Mouse (Mus musculus): ENCODE results near the gene Gm11232. TPM values are rescaled to one million over a fixed set of nuclear protein-coding genes. Genes with fewer than 3 reads are reported as not detected.
A peak's percentile ranks its signal among the peaks of the same experiment; 100 is the strongest.

Gm11232 gene
- polyA plus RNA-seq (2014; fragmentation: Nextera tagmentation; extraction: Ambion mirVana): not detected in 2 replicates

DNA sequence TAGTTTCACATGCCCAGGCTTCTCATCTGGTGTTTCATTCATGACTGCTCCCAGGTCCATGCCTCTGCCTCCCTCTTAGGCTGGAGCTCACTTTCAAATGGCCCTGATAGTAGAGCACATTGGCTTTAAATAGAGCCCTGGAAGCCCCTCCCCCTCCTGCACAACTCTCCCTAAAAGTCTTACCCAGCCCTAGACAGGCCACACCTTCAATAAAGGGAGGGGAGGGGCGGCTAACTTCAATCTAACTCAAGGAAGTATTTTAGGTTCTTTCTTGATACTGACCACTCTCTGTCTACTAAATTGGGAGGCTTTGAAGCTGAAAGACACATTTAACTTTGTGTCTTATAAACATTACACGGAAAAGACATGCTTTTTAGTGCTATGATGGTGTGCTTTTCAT, at the start of gene Gm11232:
Gene Gm11232, minus strand, starts transcription at position 101 of the 400 bp plus-strand sequence.
- no peak within 1 kb of the TSS for H3K4me3 ChIP-seq (ENCODE audit: low read depth, low read length)
- H3K4me2 ChIP-seq (ENCODE audit: low read depth, low read length): no peak within 1 kb of the TSS
- H3K4me1 ChIP-seq (ENCODE audit: control insufficient read depth, insufficient read depth, low read length): no peaks in the 10 kb centered on the region
- H3K9ac ChIP-seq (ENCODE audit: low read depth, low read length): no peak within 1 kb of the TSS
- H3K36me3 ChIP-seq (ENCODE audit: control insufficient read depth, insufficient read depth, low read length): no peaks in the 10 kb centered on the region
- no peaks in the 10 kb centered on the region for H3K9me3 ChIP-seq (ENCODE audit: control insufficient read depth, low read length)
- H3K27ac ChIP-seq (replicated peaks; ENCODE audit: low read depth, low read length): no peak within 1 kb of the TSS
- WGBS: 72% methylated on average over 2 of the region's 2 CpGs
- ATAC-seq (ENCODE audit: low read depth) (no peak), DNase-seq (ENCODE audit: low spot score) (no peak)
- H3K27me3 ChIP-seq (replicated peaks; ENCODE audit: control insufficient read depth, insufficient read depth, low read length): no peaks in the 10 kb centered on the region

DNA sequence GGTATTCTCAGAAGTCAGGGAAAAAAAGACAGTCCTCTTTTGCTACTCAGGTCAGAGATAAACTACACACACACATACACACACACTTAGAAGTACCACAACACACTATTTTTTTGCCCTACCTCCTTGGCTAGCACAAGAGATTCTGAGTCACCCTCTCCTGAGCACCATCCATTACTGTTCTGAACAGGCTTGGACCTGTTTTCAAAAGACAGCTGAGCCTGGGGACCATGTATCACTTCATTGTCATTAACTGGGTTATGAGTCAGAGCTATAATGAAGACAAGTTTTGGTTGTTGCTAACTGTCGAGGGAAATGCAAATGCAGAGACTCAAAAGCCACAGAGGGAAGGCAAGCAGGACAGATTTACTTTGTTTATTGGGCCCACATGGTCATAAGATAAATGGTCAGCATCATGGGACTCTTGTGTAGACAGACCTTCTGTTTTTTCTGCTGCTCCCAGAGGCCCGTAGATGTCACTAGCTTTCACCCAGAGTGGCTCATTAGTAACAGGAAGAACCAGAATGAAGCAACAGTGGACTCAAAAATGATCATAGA, 48.3 kb upstream of the Gm11232 start:
- Histone ChIP-seq H3K36me3 (ENCODE audit: control insufficient read depth, insufficient read depth, low read length) (no peaks in the 10 kb centered on the region), H3K4me1 (ENCODE audit: control insufficient read depth, insufficient read depth, low read length) (no peaks in the 10 kb centered on the region), H3K4me3 (ENCODE audit: low read depth, low read length) (no peak overlapping the region), H3K27ac (replicated peaks; ENCODE audit: low read depth, low read length) (no peak overlapping the region), H3K9me3 (ENCODE audit: control insufficient read depth, low read length) (no peaks in the 10 kb centered on the region), H3K27me3 (replicated peaks; ENCODE audit: control insufficient read depth, insufficient read depth, low read length) (no peaks in the 10 kb centered on the region), H3K9ac (ENCODE audit: low read depth, low read length) (no peak overlapping the region), H3K4me2 (ENCODE audit: low read depth, low read length) (no peak overlapping the region)
- WGBS: 62% methylated on average over 2 of the region's 2 CpGs
- DNase-seq (ENCODE audit: low spot score): peak; percentile 20
- peak; percentile 85; the same call in 1 of the 2 replicates for ATAC-seq (ENCODE audit: low read depth)

DNA sequence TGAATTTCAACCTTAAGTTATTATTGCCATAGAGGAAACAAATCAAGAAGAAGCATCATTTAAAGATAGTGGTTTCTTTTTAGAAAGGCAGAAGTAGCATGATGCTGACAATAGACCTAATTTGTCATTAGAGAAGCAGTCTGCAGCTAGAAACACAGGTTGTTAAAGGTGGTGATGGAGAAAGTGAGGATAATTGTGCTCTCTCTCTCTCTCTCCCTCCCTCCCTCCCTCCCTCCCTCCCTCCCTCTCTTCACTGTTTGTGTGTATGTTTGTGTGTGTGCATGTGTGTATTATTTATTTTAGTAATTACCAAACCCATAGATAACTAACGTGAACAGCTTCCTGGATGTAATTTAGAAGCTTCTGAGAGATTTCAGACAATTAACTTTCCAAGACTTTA, 7.8 kb upstream of the Gm11232 start:
- no peak for DNase-seq (ENCODE audit: low spot score)
- Histone ChIP-seq H3K9me3 (ENCODE audit: control insufficient read depth, low read length) (no peaks in the 10 kb centered on the region), H3K4me3 (ENCODE audit: low read depth, low read length) (no peak overlapping the region), H3K9ac (ENCODE audit: low read depth, low read length) (no peak overlapping the region), H3K4me1 (ENCODE audit: control insufficient read depth, insufficient read depth, low read length) (no peaks in the 10 kb centered on the region), H3K27ac (replicated peaks; ENCODE audit: low read depth, low read length) (no peak overlapping the region), H3K4me2 (ENCODE audit: low read depth, low read length) (no peak overlapping the region), H3K27me3 (replicated peaks; ENCODE audit: control insufficient read depth, insufficient read depth, low read length) (no peaks in the 10 kb centered on the region), H3K36me3 (ENCODE audit: control insufficient read depth, insufficient read depth, low read length) (no peaks in the 10 kb centered on the region)
- 57% methylated on average over 1 of the region's 1 CpGs for WGBS
- ATAC-seq (ENCODE audit: low read depth): no peak

DNA sequence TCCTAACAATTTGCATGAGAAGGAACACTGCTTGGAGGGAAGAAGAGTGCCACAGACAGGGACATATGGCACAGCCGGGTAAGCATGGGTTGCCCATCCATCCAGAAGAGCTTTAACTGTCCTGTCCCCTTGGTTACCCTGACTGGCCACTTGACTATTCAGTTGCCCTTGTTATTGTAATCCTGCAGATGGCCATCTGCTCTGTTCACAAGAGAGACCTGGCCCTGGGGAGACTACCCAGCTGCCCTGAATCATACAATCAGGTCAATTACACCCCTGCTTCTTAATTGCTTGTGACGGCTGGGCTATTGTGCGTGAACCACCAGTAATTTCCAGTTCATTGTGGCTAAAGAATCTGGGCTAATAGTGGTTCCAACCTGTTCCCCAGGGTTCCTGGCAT, 7.3 kb upstream of the Gm11232 start:
- H3K4me1 ChIP-seq (ENCODE audit: control insufficient read depth, insufficient read depth, low read length): no peaks in the 10 kb centered on the region
- WGBS: 49% methylated on average over 3 of the region's 3 CpGs
- H3K9ac ChIP-seq (ENCODE audit: low read depth, low read length): no peak overlapping the region
- no peaks in the 10 kb centered on the region for H3K9me3 ChIP-seq (ENCODE audit: control insufficient read depth, low read length)
- ATAC-seq (ENCODE audit: low read depth) (peak; percentile 96), DNase-seq (ENCODE audit: low spot score) (peak; percentile 85)
- H3K4me2 ChIP-seq (ENCODE audit: low read depth, low read length): no peak overlapping the region
- no peaks in the 10 kb centered on the region for H3K36me3 ChIP-seq (ENCODE audit: control insufficient read depth, insufficient read depth, low read length)
- H3K27ac ChIP-seq (replicated peaks; ENCODE audit: low read depth, low read length): no peak overlapping the region
- no peaks in the 10 kb centered on the region for H3K27me3 ChIP-seq (replicated peaks; ENCODE audit: control insufficient read depth, insufficient read depth, low read length)
- no peak overlapping the region for H3K4me3 ChIP-seq (ENCODE audit: low read depth, low read length)

DNA sequence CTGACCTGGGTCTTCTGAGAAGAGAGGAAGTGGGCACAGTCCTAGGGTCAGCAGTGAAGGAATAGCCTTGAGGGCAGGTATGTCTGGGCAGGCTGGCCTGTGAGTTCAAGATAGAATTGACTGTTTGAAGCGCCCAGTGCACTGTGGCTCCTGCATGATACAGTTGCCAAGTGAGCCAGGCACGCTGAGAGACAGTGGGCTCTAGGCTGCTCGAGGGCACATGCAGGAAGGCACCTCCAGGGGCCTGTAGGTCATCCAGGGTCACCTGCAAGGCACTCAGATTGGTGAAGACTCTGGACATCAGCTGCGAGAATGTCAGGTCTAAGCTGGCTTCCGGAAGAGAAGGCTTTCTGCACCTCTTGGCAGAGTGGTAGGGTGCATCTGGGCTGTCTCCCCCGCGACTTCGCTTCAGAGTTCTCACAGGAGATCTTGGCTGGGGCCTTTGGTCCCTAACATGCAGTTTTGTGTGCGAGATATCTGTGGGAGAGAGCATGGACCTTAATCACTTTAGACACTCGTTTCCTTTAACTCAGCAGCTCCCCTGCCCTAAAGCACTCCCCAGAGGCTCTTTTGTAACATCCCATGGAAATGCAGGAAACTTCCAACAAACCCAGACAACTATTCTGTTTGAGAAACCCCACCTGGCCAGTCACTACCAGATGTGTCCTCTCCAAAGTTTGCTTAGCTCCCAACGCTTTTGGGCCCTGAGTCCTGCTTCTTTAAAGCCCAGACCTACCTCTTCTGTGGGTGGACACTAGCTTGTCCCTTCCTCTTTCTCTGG, 1.1 kb downstream of the Gm11232 start:
- no peaks in the 10 kb centered on the region for H3K4me1 ChIP-seq (ENCODE audit: control insufficient read depth, insufficient read depth, low read length)
- no peak overlapping the region for H3K4me3 ChIP-seq (ENCODE audit: low read depth, low read length)
- no peak overlapping the region for H3K27ac ChIP-seq (replicated peaks; ENCODE audit: low read depth, low read length)
- ATAC-seq (ENCODE audit: low read depth): no peak
- no peaks in the 10 kb centered on the region for H3K9me3 ChIP-seq (ENCODE audit: control insufficient read depth, low read length)
- H3K4me2 ChIP-seq (ENCODE audit: low read depth, low read length): no peak overlapping the region
- WGBS: 70% methylated on average over 11 of the region's 11 CpGs
- no peaks in the 10 kb centered on the region for H3K27me3 ChIP-seq (replicated peaks; ENCODE audit: control insufficient read depth, insufficient read depth, low read length)
- H3K9ac ChIP-seq (ENCODE audit: low read depth, low read length): no peak overlapping the region
- no peaks in the 10 kb centered on the region for H3K36me3 ChIP-seq (ENCODE audit: control insufficient read depth, insufficient read depth, low read length)
- no peak for DNase-seq (ENCODE audit: low spot score)

DNA sequence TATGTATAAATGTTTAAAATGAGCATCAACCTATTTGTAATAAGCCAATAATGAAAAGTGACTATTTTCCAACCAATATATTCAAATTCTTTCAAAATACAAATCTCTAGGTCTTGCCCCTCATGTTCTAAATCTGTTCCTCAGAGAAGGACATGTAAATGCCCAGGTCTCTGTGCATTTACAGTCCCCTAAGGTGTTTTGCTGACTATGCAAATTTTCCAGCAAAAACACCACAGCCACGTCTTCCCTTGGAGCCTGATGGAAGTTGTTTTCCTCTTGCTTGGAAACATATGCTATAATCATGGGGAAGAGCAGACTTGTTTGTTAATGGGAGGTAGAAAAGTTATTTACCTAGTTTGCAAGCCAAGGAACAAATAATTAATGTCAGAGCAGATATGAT, 12.0 kb downstream of the Gm11232 start:
- no peak overlapping the region for H3K9ac ChIP-seq (ENCODE audit: low read depth, low read length)
- no peaks in the 10 kb centered on the region for H3K4me1 ChIP-seq (ENCODE audit: control insufficient read depth, insufficient read depth, low read length)
- 41% methylated on average over 1 of the region's 1 CpGs for WGBS
- no peak overlapping the region for H3K27ac ChIP-seq (replicated peaks; ENCODE audit: low read depth, low read length)
- no peaks in the 10 kb centered on the region for H3K27me3 ChIP-seq (replicated peaks; ENCODE audit: control insufficient read depth, insufficient read depth, low read length)
- no peak overlapping the region for H3K4me3 ChIP-seq (ENCODE audit: low read depth, low read length)
- DNase-seq (ENCODE audit: low spot score) (no peak), ATAC-seq (ENCODE audit: low read depth) (no peak)
- H3K9me3 ChIP-seq (ENCODE audit: control insufficient read depth, low read length): no peaks in the 10 kb centered on the region
- H3K4me2 ChIP-seq (ENCODE audit: low read depth, low read length): no peak overlapping the region
- H3K36me3 ChIP-seq (ENCODE audit: control insufficient read depth, insufficient read depth, low read length): no peaks in the 10 kb centered on the region

DNA sequence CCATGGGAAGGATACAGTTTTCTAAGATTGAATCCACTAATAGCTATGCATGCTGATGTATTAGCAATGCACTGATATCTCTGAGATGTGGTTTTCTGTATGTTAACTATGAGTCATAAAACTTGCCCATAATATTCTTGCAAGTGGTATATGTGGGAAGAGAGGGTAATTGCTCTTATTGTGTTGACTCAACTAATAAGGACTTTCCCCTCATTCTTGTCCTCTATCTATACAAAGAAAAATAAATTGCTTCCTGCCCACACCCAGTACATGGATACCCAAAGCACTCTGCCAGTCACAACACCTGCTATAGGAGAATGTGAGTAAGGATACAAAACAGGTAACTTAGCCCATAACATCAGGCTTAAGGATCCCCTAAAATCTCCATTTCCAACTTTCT, 21.2 kb downstream of the Gm11232 start:
- Histone ChIP-seq H3K9me3 (ENCODE audit: control insufficient read depth, low read length) (no peaks in the 10 kb centered on the region), H3K36me3 (ENCODE audit: control insufficient read depth, insufficient read depth, low read length) (no peaks in the 10 kb centered on the region), H3K9ac (ENCODE audit: low read depth, low read length) (no peak overlapping the region), H3K27ac (replicated peaks; ENCODE audit: low read depth, low read length) (no peak overlapping the region), H3K4me3 (ENCODE audit: low read depth, low read length) (no peak overlapping the region), H3K4me2 (ENCODE audit: low read depth, low read length) (no peak overlapping the region), H3K27me3 (replicated peaks; ENCODE audit: control insufficient read depth, insufficient read depth, low read length) (no peaks in the 10 kb centered on the region), H3K4me1 (ENCODE audit: control insufficient read depth, insufficient read depth, low read length) (no peaks in the 10 kb centered on the region)
- no peak for DNase-seq (ENCODE audit: low spot score)
- ATAC-seq (ENCODE audit: low read depth): no peak

DNA sequence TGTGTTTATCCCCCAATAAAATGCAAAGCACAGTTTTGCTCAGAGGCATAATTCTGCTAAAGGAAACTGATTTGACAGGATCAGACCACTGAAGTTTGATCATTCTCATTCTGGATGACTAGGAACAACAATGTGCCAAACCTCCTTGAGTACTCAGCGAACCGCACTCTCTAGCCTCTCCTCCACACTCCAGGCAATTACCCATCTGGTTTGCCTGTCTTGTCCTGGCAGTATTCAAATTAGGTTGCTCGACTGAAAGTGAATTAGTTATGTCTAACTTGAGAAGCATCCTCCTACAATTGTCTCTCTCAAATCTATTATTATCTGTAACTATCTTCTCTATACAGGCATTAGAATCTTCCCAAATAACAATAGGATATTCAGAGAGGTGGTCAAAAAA, 22.5 kb downstream of the Gm11232 start:
- Histone ChIP-seq H3K4me1 (ENCODE audit: control insufficient read depth, insufficient read depth, low read length) (no peaks in the 10 kb centered on the region), H3K27ac (replicated peaks; ENCODE audit: low read depth, low read length) (no peak overlapping the region), H3K4me3 (ENCODE audit: low read depth, low read length) (no peak overlapping the region), H3K9me3 (ENCODE audit: control insufficient read depth, low read length) (no peaks in the 10 kb centered on the region), H3K4me2 (ENCODE audit: low read depth, low read length) (no peak overlapping the region), H3K9ac (ENCODE audit: low read depth, low read length) (no peak overlapping the region), H3K36me3 (ENCODE audit: control insufficient read depth, insufficient read depth, low read length) (no peaks in the 10 kb centered on the region), H3K27me3 (replicated peaks; ENCODE audit: control insufficient read depth, insufficient read depth, low read length) (no peaks in the 10 kb centered on the region)
- 81% methylated on average over 3 of the region's 3 CpGs for WGBS
- DNase-seq (ENCODE audit: low spot score) (no peak), ATAC-seq (ENCODE audit: low read depth) (no peak)

DNA sequence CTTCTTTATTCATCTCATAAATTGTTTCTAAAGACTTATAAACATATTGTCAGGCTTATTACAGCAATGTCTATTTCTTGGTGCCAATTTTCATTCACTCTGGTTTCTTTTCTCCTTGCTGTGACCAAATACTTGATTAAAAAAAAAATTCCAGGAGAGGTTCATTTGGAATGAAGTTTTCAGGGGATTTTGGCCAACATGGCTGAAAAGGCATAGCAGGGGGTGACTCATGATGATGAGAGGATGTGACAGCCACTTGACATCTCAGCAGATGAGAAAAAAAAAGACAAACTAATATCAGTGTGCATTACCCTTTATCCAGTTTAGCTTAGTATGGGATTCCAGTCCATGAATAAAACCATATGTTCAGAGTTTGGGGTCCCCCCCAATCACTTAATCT, 28.4 kb downstream of the Gm11232 start:
- ATAC-seq (ENCODE audit: low read depth) (no peak), DNase-seq (ENCODE audit: low spot score) (no peak)
- H3K4me1 ChIP-seq (ENCODE audit: control insufficient read depth, insufficient read depth, low read length): no peaks in the 10 kb centered on the region
- H3K9me3 ChIP-seq (ENCODE audit: control insufficient read depth, low read length): peaks cover 5% of the 10 kb centered on the region; the same call in 1 of the 2 replicates
- no peaks in the 10 kb centered on the region for H3K27me3 ChIP-seq (replicated peaks; ENCODE audit: control insufficient read depth, insufficient read depth, low read length)
- no peak overlapping the region for H3K4me2 ChIP-seq (ENCODE audit: low read depth, low read length)
- H3K27ac ChIP-seq (replicated peaks; ENCODE audit: low read depth, low read length): no peak overlapping the region
- H3K4me3 ChIP-seq (ENCODE audit: low read depth, low read length): no peak overlapping the region
- H3K9ac ChIP-seq (ENCODE audit: low read depth, low read length): no peak overlapping the region
- no peaks in the 10 kb centered on the region for H3K36me3 ChIP-seq (ENCODE audit: control insufficient read depth, insufficient read depth, low read length)
